Mouse (Mus musculus): ENCODE results near the gene Uvrag.

Gene Uvrag

DNA sequence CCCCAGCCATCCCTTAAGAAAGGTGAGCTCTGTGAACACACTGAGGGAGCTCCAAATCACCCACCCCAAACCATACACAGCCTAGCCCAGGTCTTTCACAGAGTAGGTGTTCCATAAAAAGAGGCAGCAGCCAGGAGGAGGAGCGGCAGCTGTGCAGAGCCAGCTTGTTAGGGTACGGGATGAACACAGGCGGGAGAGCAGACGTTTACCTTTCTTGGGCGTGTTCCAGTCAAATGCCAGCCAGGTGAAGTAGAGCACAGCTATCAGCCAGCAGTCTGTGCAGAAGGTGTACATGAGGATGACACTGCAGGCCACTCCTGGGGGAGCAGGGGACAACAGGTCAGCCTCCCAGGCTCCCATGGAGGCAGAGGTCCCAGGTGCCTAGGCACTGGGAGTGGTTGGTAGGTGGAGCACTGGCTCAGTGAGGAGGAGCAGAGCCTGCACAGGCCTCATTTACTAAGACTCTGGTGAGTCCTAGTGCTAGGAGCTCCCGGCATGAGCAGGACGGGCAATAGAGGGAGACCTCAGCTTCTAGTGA, 24.0 kb upstream of the Uvrag start:
- no peak for DNase-seq (ENCODE audit: low read depth, low spot score)

DNA sequence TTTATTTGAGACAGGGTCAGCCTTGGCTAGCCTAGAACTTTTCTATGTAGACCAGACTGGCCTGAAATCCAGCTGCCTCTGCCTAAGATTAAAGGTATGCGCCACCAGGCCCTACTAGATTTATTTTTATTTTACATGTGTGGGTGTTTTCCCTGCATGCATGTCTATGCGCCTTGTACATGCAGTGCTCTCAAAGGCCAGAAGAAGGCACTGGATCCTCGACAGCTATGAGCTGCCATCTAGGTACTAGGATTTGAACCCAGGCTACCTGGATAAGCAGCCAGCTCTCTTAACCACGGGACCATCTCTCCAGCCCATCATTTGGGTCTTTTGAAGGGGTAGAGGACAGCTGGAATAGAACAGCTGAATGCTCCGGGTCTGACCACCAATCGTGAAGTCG, 21.5 kb upstream of the Uvrag start:
- no peak for DNase-seq (ENCODE audit: low read depth, low spot score)

DNA sequence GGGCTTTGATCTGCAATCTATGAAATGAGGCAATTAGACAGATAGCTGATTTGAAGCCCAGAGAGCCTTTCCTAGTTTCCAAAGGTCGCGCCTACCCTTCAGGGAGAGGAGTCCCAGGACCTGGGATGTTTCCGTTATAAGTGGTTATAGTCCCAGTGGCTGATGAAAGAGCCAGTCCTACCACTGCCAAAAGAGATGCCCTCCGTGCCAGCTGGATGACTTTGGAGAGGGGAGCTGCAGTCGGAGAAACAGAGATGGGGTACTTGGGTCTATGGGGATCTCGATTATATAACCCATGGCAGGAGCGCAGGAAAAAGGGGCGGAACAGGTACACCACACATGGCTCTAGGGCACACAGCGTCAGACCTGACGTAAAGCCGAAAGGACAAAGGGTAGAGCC, 21.0 kb upstream of the Uvrag start:
- no peak for DNase-seq (ENCODE audit: low read depth, low spot score)

DNA sequence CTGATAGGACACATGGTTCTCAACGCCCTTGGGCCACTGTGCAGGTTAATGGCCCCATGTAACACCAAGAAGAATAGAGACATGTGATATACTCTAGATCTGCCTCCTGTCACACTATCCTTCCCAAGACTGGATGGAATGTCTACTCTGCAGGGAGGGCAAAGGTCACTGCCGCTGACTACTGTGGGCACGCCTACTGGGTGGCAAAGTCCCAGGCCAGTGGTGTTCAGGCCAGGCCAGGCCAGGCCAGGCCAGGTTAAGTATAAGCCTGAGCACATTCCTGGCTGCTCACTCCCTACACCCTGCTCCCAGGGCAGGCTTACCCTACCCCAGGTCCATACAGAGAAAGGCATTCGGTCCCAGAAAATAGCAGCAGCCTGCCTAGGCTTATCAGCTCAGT, 20.6 kb upstream of the Uvrag start:
- no peak for DNase-seq (ENCODE audit: low read depth, low spot score)

DNA sequence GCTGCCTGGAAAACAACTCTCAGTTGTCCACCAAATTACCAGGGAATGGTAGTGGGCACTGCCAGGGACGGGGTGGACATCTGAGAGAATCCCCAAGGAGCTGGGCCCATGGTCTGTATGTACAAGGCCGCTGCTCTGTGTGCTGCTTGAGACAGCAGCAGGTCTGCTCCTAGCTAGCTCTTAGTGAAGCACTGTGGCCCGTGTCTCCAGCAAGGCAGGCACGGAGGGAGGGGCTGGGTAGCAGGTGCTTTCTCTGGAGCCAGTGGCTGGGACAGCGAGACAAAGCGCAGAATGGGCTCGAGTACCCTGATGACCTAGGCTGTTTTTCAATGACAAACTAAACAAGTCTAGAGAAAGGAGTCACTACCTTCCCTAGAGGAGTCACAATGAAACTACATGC, 20.1 kb upstream of the Uvrag start:
- no peak for DNase-seq (ENCODE audit: low read depth, low spot score)

DNA sequence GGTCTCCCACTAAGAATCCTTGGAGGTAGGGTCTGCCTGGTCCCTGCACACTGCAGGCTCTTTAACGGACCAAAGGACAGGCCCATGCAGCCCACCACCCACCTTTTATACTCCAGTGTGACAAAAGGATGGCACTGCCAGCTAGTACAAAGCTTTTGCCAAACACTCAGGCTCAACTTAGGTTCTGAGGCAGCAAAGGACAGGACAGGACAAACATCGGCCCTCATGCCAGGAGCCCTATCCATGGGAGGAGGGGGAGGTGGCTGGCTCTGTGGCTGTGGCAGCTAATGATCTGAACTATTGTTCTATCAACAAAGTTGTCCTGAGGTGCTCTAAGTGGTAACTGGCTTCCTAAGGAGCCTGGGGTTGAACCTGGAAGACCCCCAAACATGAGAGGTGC, 18.5 kb upstream of the Uvrag start:
- no peak for DNase-seq (ENCODE audit: low read depth, low spot score)

DNA sequence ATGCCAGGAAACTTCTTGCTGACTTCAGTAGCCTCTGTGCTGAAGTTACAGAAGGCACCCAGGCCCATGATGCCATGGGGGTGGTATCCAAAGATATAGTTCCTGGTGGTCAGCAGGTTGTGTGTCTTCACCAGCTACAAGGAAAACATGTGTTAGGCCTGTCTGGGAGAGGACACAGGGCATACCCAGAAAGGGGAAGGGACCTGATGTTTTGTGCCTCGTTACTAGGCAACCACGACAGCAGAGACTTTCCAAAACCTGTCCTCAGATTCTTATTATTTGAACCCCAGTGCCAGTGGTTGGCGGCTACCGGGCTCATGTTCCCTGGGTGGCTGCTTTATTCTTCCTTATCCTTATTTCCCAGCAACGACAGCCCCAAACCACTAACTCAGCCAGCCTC, 18.0 kb upstream of the Uvrag start:
- DNase-seq (ENCODE audit: low read depth, low spot score) = no peak

DNA sequence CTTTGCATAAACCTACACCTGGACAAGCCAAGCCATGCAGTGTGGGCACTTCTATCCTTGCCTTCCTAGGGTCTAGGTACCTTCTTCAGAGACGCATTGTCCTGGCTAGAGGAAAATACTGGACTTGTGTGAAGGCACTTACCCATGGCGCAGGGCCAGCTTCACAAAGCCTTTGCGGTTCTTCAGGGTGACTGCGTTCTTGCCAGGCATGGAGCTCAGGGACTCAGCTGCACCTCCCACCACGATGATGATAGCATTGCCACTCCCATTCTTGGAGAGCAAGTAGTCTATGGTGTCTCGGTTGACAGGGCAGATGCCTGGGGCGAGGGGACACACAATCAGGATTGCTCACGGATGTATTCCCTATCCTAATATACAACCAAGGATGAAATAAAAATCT, 17.1 kb upstream of the Uvrag start:
- DNase-seq (ENCODE audit: low read depth, low spot score) = no peak

DNA sequence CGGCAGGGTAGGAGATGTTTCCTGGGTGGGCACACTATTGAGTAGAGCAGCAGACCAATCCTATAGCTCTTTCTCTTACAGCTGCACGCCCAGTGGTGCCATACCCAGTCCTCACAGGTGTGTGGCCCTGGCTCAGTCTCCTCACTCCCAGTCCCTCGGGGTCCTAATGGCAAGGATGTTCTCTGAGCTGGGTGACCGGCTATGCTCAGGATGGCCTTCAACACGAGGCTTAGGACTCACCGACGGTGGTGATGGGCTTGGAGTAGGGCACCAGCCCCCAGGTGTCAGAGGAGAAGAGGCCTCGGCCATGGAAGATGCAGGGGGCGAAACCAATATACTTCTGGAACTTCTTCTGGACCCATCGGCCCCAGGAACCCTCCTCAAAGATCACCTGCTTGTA, 15.8 kb upstream of the Uvrag start:
- DNase-seq (ENCODE audit: low read depth, low spot score) = no peak

DNA sequence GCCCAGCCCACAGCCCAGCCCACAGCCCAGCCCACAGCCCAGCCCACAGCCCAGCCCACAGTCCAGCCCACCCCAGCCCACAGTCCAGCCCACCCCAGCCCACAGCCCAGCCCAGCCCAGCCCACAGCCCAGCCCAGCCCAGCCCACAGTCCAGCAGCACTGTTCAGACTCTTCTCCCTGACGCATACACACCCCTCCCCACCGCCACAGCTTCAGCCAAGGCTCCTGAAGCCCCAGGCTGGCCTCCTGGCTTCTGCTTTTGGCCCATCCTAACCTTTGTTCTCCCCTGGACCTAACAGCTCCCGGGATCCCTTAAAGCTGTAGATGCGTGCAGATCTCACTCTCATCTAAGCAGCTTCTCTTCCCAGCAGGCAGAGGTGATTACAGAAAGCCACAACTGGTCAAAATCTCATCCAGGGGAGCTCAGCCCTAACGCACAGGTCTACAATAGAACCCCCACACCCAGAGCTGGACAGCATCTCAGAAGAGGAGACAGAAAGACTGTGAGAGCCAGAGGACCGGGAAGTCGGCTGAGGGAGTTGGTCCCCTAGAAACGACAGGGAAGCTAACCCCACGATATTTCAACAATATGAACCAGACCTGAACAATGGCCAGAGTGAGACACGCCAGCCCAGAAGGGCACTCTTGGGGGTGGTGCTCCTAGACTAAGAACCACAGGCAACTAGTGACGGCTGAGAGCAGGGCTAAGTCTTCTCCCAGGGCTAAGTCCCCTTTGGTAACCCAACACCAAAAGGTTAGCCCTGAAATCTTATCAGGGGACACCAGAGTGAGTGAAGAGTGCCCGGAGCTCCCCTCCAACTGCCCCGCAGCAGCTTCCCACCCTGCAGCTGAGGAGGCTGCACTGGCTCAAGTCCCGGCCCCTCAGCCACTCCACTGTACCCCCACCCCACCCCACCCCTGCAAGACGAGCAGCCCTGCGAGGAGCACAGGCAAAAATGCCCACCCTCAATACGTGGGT, 14.7 kb upstream of the Uvrag start:
- peak; percentile 54 for DNase-seq (ENCODE audit: low read depth, low spot score)

DNA sequence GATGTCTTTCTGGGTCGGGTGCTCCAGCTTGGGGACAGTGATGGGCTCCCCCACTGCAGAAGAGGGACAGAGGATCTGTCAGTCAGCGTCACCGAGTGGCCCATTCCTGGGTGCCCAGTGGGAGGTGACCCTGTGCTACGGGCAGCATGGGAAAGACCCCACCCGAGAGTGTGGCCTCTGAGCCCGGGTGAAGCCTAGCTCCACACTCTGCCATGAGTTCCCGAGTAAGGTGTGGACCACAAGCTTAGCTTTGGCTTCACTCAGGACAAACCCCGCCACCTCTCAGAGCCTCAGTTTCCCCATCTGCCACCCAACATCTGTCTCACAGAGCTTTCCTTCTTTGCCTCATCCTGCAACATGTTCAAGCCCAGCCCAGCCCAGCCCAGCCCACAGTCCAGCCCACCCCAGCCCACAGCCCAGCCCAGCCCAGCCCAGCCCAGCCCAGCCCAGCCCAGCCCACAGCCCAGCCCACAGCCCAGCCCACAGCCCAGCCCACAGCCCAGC, 13.8 kb upstream of the Uvrag start:
- no peak for DNase-seq (ENCODE audit: low read depth, low spot score)

DNA sequence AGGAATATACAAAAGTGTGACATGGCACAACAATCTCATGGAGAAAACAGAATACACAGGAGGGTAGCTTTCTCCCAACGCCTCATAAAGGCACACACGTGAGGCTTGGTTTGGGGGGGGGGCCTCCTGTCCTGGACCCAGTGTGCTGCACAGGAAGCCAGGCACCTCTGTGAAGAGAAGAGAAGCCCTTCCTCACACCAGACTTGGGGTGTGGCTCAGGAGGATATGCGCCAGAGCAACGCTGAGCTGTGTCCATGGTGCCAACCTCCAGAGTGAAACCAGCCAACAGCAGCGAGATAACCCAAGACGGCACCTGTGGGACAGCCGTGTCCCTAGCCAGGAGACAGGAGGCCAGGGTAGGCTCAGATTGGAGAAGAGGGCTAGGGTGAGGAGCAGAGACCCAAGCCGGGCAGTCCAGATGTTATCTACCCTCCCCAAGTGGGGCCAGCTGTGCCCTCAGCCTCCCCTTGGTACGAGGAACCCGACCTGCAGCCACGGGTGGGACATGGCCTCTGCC, 12.8 kb upstream of the Uvrag start:
- no peak for DNase-seq (ENCODE audit: low read depth, low spot score)

DNA sequence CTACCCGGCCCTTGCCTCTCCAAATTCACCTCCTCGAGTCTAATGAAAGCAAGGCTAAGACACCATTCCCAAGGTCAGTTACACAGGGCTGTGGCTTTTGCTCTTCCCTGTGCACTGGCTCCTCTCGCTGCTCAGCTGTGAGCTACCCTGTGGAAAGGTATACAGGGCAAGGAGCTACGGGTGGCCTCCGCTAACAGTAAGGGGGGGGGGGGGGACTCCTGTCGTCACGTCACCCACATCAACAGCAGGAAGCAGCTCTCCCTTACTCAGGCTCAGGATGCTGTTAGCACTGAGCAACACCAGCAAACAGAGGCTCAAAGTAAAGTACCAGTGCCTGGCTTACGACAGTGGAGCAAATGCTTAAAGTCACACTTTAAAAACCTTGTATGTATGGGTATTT, 11.8 kb upstream of the Uvrag start:
- no peak for DNase-seq (ENCODE audit: low read depth, low spot score)

DNA sequence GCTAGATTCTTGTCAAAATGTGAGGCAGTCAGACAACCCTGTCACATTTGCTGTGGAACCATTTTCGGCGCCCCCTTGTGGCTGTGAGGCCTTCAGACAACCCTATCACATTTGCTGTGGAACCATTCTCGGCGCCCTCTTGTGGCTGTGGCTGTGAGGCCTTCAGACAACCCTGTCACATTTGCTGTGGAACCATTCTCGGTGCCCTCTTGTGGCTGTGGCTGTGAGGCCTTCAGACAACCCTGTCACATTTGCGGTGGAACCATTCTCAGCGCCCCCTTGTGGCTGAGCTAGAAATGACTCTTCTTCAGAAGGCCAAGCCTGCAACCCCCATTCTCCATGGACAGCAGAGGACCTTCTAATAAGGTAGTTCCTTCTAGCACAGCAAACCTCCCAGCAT, 10.4 kb upstream of the Uvrag start:
- DNase-seq (ENCODE audit: low read depth, low spot score) = peak; percentile 91

DNA sequence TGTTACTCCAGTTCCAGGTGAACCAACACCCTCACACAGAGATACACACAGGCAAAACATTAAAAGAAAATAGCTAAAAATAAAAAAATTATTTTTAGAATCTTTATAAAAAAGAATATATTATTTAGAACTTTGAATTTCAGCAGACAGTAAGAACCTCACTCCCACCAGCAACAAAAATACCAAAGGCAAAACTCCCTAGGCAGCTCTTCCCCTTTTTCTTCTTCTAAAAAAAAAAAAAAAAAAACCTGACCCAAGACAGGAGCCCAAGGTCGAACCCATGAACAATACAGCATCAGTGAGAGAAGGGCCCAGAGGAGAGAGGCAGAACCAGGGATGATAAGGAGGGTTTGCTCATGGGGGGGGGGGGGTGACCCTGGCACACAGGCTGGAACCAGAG, 8.1 kb upstream of the Uvrag start:
- no peak for DNase-seq (ENCODE audit: low read depth, low spot score)

DNA sequence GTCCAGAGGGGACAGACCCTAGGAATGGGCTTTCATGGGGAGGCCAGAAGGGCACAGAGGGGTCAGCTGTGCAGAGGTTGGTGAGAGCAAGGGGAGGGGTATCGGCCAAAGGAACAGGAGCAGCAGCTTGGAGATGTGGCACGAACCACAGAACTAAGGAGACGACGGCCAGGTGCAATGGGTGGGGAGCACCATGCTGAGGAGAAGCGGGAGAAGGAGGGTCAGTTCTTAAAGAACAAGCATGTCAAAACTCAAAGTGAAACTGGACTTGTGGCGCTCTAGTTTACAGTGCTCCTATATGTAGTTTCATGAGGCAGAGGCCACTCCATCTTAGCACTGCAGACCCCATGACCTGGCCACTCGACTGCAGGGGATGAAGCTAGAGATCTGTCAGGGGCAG, 6.6 kb upstream of the Uvrag start:
- DNase-seq (ENCODE audit: low read depth, low spot score) = no peak

DNA sequence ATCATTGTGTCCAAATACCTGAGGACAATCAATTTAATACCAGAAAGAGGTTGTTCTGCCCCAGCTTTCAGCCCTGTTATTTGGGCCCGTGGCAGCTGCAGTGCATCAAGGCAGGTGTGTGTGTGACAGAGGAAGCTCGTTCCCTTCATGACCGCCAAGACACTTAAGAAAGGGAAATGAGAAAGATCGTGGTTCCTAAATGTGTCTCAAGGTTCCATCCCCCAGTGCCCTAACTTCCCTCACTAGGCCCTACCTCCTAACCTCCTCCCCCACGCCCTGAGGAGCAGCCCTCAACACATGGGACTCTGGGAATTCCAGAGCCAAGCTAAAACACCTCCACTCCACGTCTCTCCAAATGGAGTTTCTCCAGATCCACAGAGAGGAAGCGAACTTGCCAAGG, 6.0 kb upstream of the Uvrag start:
- DNase-seq (ENCODE audit: low read depth, low spot score) = no peak

DNA sequence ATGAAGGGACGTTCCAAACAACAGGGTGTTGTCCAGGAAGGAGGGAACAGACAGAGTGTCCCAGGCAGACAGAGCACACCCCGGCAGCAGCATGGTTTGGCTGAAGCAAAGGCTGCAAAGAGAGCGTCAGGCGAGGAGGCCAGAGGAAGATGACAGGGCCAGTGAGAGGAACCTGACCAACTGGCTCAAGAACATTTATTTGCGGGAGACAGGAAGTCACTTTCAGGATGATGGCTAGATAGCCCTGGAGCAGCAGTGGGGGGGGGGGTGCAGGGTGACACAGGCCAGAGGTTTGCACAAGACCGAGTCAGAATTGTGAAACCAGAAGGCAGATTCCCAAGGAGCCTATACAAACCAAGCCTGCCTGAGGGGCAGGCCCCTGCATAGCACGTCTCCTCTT, 5.1 kb upstream of the Uvrag start:
- no peak for DNase-seq (ENCODE audit: low read depth, low spot score)

DNA sequence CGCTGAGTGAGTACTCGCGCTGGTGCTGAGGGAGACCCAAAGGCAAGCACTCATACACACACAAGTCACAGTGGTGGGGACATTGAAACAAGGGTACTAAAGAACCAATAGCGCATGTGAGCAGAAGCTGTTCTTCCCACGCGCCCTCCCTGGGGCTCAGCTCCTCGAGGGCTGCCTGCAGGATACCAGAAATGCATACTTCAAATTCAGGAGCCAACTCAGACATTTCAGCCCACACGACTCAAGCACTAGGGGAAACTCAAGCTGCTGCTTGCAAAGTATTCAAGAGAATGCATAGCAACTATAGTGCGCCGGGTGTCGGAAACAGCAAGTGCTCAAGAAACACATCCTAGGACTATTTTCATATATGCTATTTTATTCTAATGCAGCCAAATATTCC, 3.7 kb upstream of the Uvrag start:
- DNase-seq (ENCODE audit: low read depth, low spot score) = no peak

DNA sequence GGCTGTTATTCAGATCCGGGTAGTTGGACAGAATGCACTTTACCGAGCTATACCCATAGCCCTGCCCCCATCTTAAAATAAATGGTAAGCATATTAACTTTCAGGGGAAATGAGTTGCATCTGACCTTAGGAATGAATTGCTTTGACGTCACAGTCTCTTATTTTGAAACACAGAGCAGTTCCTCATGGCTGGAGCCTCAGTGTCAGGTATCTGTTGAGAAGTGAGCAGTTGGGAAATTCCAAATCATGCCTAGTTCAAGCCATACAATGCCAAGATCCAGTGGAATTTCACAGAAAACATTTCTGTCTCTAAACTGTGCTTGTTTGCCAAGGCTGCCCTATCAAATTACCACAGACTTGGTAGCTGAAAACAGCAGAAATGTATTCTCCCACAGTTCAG, 2.3 kb upstream of the Uvrag start:
- DNase-seq (ENCODE audit: low read depth, low spot score) = no peak

DNA sequence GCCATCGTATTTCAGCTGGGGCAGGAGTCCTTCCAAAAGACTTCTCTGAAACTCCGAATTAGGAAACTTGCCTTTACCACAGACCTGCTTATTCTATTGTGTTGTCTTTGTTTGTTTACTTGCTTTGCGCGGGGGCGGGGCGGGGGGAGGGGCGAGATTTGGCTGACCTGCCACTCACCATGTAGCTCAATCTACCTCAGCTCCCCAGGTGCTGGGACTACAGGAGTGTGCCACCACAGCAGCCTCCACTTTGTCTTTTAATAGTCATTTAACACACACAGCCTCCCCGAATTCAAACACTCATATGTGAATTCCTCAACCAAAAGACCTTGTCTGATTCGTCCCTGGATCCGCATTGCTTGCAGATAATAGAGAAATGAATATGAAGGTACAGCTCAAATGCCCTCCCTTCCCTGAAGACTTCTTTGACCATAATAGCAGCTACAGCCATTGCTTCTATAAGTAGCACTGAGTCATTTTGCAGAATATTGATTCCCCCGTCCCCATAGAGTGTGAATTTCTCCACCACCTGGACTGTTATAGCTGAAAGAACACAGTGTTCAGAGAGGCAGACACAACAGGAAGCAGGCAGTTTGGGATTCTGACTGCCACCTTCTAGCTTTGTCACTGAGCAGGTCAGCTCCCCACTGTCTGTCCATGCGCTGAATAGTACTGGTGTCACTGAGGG, 1.1 kb upstream of the Uvrag start:
- no peak for DNase-seq (ENCODE audit: low read depth, low spot score)

DNA sequence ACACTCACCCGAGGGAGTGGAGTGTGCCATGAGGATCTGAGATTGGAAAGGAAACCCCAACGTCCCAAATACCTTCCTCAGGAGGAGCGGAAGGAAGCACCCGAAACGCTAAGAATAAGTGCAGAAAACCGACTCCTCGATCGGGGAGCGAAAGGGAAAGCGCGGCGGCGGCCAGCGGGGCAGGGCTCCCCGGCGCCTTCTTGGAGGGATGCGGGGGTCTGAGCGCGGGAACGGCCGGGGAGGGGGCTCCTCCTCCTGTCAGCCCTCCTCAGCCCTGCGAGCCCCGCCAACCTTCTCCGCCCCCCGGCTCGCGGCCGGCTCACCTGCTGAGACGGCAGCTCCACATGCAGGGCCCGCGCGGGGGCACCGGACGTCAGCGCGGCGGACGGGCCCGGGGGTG, 430 bp downstream of the Uvrag start:
- DNase-seq (ENCODE audit: low read depth, low spot score) = no peak
